Mouse (Mus musculus): ENCODE measurements around the gene Matn1. TPM values are rescaled to one million over a fixed set of nuclear protein-coding genes. Genes with fewer than 3 reads are reported as not detected.

Gene Matn1
- total and polyA plus RNA-seq, 3 experiments, result 0.60 to 0.98 (median 0.79) TPM

DNA sequence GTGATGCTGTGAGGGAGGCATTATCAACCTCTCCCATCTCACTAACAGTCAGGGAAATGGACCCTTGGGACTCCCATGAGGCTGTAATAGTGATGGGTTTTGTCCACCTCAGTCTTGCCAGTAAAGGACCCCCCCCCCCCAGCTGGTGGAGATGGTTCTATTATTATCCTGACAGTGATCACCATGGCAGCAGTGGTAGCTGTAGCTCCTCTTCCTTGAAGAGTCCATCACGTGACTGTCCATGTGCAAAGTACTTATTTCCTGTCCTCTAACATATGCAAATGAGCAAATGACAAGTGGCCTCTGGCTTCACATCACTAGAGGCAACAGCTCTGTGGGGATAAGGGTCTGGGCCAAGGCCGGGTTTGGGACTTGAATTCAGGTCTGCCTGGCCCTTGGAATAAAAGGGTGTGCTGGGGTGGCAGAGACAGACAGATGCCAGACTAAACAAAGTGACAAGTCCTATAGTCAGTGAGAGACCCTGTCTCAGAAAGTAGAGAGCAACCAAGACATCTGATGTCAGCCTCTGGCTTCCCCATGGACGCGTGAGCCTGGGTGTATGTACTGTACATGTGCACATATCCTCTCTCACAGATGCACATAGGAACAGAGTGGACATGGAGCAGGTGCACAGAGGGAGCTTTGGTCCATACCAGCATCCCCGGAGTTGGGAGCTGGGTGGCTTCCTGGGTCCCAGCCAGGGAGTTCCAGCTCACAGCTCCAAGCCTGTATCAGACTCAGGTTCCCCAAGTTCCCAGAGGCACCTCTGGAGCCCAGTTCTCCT is 55.8 kb downstream of the Matn1 start:
- H3K36me3 ChIP-seq (replicated peaks), result no peaks in the 10 kb centered on the region
- no peaks in the 10 kb centered on the region for H3K4me1 ChIP-seq (ENCODE audit: insufficient read depth, low read depth, low read length)
- DNase-seq (ENCODE audit: low spot score), result no peak
- no peak for ATAC-seq (ENCODE audit: extremely low read depth, insufficient number of reproducible peaks, low FRiP score, poor library complexity, severe bottlenecking)
- peaks cover 12% of the 10 kb centered on the region for H3K9me3 ChIP-seq (replicated peaks)
- TF ChIP-seq POLR2AphosphoS5 (IDR thresholded peaks at IDR 0.05; ENCODE audit: insufficient replicate concordance, low read depth, low read length) (no peak), GATA2 (IDR thresholded peaks at IDR 0.05; ENCODE audit: borderline replicate concordance, low read depth, low read length) (no peak), TAL1 (conservative IDR thresholded peaks at IDR 0.05; ENCODE audit: low read depth, low read length) (no peak)
- H3K4me3 ChIP-seq (ENCODE audit: low read depth, low read length), result no peak overlapping the region
- H3K27me3 ChIP-seq (ENCODE audit: insufficient read depth, low read length), result peaks cover 6% of the 10 kb centered on the region; the same call in 1 of the 2 replicates

DNA sequence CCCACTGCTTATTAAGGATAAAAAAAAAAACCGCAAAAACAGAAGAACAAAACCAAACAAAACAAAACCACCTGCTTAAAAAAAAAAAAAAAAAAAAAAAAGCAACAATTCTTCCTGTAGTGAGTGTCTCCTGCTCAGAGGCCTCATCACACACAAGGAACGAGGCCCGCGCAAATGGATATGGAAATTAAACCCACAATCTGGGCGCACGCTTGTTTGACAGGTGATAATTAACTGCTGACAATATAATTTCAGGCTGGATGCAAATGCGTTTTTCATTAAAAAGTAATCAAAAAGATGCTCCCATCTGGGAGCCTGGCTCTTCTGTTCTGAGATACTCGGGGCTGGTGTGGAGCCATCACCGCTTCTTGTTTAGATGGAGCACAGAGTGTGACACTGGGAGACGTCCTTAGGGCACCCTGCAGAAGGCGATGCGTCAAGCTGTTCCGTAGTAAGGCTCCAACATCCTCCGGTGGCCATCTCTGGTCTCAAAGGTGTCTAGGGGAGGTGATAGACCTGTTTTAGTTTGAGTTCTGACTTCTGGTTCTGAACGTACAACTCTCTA is 56.5 kb downstream of the Matn1 start:
- DNase-seq (ENCODE audit: low spot score), result no peak
- Histone ChIP-seq H3K4me1 (ENCODE audit: insufficient read depth, low read depth, low read length) (no peaks in the 10 kb centered on the region), H3K9me3 (replicated peaks) (peaks cover 5% of the 10 kb centered on the region; the same call in 1 of the 2 replicates), H3K27me3 (ENCODE audit: insufficient read depth, low read length) (peaks cover 6% of the 10 kb centered on the region; the same call in 1 of the 2 replicates), H3K4me3 (ENCODE audit: low read depth, low read length) (no peak overlapping the region), H3K36me3 (replicated peaks) (no peaks in the 10 kb centered on the region)
- TF ChIP-seq GATA2 (IDR thresholded peaks at IDR 0.05; ENCODE audit: borderline replicate concordance, low read depth, low read length), result no peak
- TF ChIP-seq CTCF (IDR thresholded peaks at IDR 0.05; ENCODE audit: low read depth, low read length), result no peak
- no peak for TF ChIP-seq GATA1 (IDR thresholded peaks at IDR 0.05; ENCODE audit: borderline replicate concordance, low read length)
- no peak for TF ChIP-seq POLR2AphosphoS5 (IDR thresholded peaks at IDR 0.05; ENCODE audit: insufficient replicate concordance, low read depth, low read length)
- TF ChIP-seq TAL1 (conservative IDR thresholded peaks at IDR 0.05; ENCODE audit: low read depth, low read length), result no peak
- ATAC-seq (ENCODE audit: extremely low read depth, insufficient number of reproducible peaks, low FRiP score, poor library complexity, severe bottlenecking), result no peak

Other genes starting within 250 kb of the Matn1 start
- gene Sdc3, start 151.8 kb upstream of the Matn1 start, total RNA-seq (2014; fragmentation: Nextera tagmentation), result 0.29 and 15.7 TPM in 2 replicates
- 0.05 and 0.06 TPM in 2 replicates for gene Sdc3, start 151.8 kb upstream of the Matn1 start, total RNA-seq (2017)
- 0.01 TPM in 1 of 2 replicates, not detected in the other for gene Sdc3, start 151.8 kb upstream of the Matn1 start, polyA plus RNA-seq (2012)
- 717 and 822 TPM in 2 replicates for gene Laptm5, start 31.3 kb upstream of the Matn1 start, total RNA-seq (2014; fragmentation: Nextera tagmentation)
- 184 and 222 TPM in 2 replicates for gene Laptm5, start 31.3 kb upstream of the Matn1 start, total RNA-seq (2017)
- 540 and 565 TPM in 2 replicates for gene Laptm5, start 31.3 kb upstream of the Matn1 start, polyA plus RNA-seq (2012)

All from G1E (cell line).